In genomic region chr11:50376156-50376790, GRCm38 (mm10) we compare ENCODE assay signal across 8 mouse cellular contexts. TPM values are rescaled to one million over a fixed set of nuclear protein-coding genes. Genes with fewer than 3 reads are reported as not detected.
DNase-seq lines count a peak whose midpoint lies in the region; ATAC-seq and TF ChIP-seq lines count a peak whose summit lies in the region.

No protein-coding gene starts in this region.

- H3K4me3 ChIP-seq in lung, embryonic 15.5 days: peak overlapping the region; percentile 97
- H3K4me3 ChIP-seq in embryonic fibroblast, embryonic 13.5 days (ENCODE audit: insufficient read depth, low read length): peak overlapping the region; percentile 67
- H3K4me3 ChIP-seq in limb, embryonic 15.5 days: peak overlapping the region; percentile 95
- H3K4me3 ChIP-seq in stomach, embryonic 16.5 days (replicated peaks; ENCODE audit: low read length): peak overlapping the region; percentile 80

- H3K4me1 ChIP-seq in lung, embryonic 15.5 days: peaks cover 23% of the 10 kb centered on the region
- 0 out of 2 replicates have a peak, but pooled peaks cover 4% of the 10 kb centered on the region for H3K4me1 ChIP-seq in embryonic fibroblast, embryonic 13.5 days (ENCODE audit: control insufficient read depth, insufficient read depth, low read length)
- peaks cover 17% of the 10 kb centered on the region for H3K4me1 ChIP-seq in limb, embryonic 15.5 days
- H3K4me1 ChIP-seq in stomach, embryonic 16.5 days (ENCODE audit: control insufficient read depth, insufficient read depth, low read length): peaks cover 20% of the 10 kb centered on the region

- no peaks in the 10 kb centered on the region for H3K27me3 ChIP-seq in lung, embryonic 15.5 days
- no peaks in the 10 kb centered on the region for H3K27me3 ChIP-seq in limb, embryonic 15.5 days
- H3K27me3 ChIP-seq in stomach, embryonic 16.5 days (ENCODE audit: control insufficient read depth, insufficient read depth, low read length): no peaks in the 10 kb centered on the region

- no peak for DNase-seq in lung, postnatal 4 days
- DNase-seq in adrenal gland, postnatal 10 days: no peak
- no peak for DNase-seq in layer of hippocampus, postnatal 10 days (ENCODE audit: low spot score in 2 of 2)
- no peak for DNase-seq in cerebellum, adult 8-10 months

- no peak for TF ChIP-seq CTCF in embryonic fibroblast, embryonic 13.5 days (IDR thresholded peaks at IDR 0.05; ENCODE audit: borderline replicate concordance, insufficient read depth, low read length)

- TF ChIP-seq POLR2A in embryonic fibroblast, embryonic 13.5 days (IDR thresholded peaks at IDR 0.05; ENCODE audit: low read depth, low read length): no peak

- H3K4me2 ChIP-seq in lung, embryonic 15.5 days: peak overlapping the region; percentile 90
- H3K4me2 ChIP-seq in limb, embryonic 15.5 days: peak overlapping the region; percentile 73
- peak overlapping the region; percentile 89 for H3K4me2 ChIP-seq in stomach, embryonic 16.5 days (ENCODE audit: low read depth, low read length)

- H3K9me3 ChIP-seq in lung, embryonic 15.5 days: no peaks in the 10 kb centered on the region
- no peaks in the 10 kb centered on the region for H3K9me3 ChIP-seq in limb, embryonic 15.5 days
- H3K9me3 ChIP-seq in stomach, embryonic 16.5 days (replicated peaks; ENCODE audit: control insufficient read depth, low read length): no peaks in the 10 kb centered on the region

- WGBS in lung, embryonic 15.5 days: 19% methylated on average over 10 of the region's 10 CpGs
- 17% methylated on average over 10 of the region's 10 CpGs for WGBS in limb, embryonic 15.5 days
- 26% methylated on average over 10 of the region's 10 CpGs for WGBS in stomach, embryonic 16.5 days

- peak overlapping the region; percentile 100 for H3K27ac ChIP-seq in lung, embryonic 15.5 days
- H3K27ac ChIP-seq in embryonic fibroblast, embryonic 13.5 days (ENCODE audit: insufficient read depth, low read length): peak overlapping the region; percentile 94; the same call in 1 of the 2 replicates
- H3K27ac ChIP-seq in limb, embryonic 15.5 days: peak overlapping the region; percentile 99
- peak overlapping the region; percentile 98 for H3K27ac ChIP-seq in stomach, embryonic 16.5 days (ENCODE audit: low read length)

- ATAC-seq in lung, embryonic 15.5 days (ENCODE audit: borderline replicate concordance, extremely low read depth, low FRiP score, low TSS enrichment): no peak
- no peak for ATAC-seq in limb, embryonic 15.5 days (ENCODE audit: insufficient number of reproducible peaks, low FRiP score, low TSS enrichment, low read depth)
- ATAC-seq in stomach, embryonic 16.5 days (ENCODE audit: insufficient read depth, low FRiP score): no peak

- peaks cover 11% of the 10 kb centered on the region for H3K36me3 ChIP-seq in lung, embryonic 15.5 days
- H3K36me3 ChIP-seq in limb, embryonic 15.5 days: peaks cover 10% of the 10 kb centered on the region
- peaks cover 10% of the 10 kb centered on the region for H3K36me3 ChIP-seq in stomach, embryonic 16.5 days (ENCODE audit: control insufficient read depth, insufficient read depth, low read length)

- peak overlapping the region; percentile 82 for H3K9ac ChIP-seq in lung, embryonic 15.5 days
- peak overlapping the region; percentile 77 for H3K9ac ChIP-seq in limb, embryonic 15.5 days
- H3K9ac ChIP-seq in stomach, embryonic 16.5 days (ENCODE audit: low read length): peak overlapping the region; percentile 90

RNA-seq across cellular contexts. Expression of gene Hnrnph1, which starts 0.5 kb away (rescaled TPM):
- 489 and 493 TPM in 2 replicates for polyA plus RNA-seq in lung, embryonic 15.5 days (2015; fragmentation: Nextera tagmentation; extraction: Ambion mirVana)
- 465 and 590 TPM in 2 replicates for polyA plus RNA-seq in embryonic fibroblast, embryonic 13.5 days (2011; ENCODE audit: insufficient read length, low read depth, missing spikeins)
- 370 and 395 TPM in 2 replicates for polyA plus RNA-seq in limb, embryonic 15.5 days (2015; fragmentation: Nextera tagmentation; extraction: Ambion mirVana)
- polyA plus RNA-seq in stomach, embryonic 16.5 days (2015; fragmentation: Nextera tagmentation; extraction: Ambion mirVana): 346 and 352 TPM in 2 replicates
- total RNA-seq in adrenal gland, postnatal 10 days (2021): 100 to 1,000 TPM; 205 to 288 TPM
- total RNA-seq in layer of hippocampus, postnatal 10 days (2021): 100 to 1,000 TPM; 321 to 338 TPM

RNA-seq across cellular contexts. Expression of gene Cby3, which starts 22.0 kb away (rescaled TPM):
- polyA plus RNA-seq in lung, embryonic 15.5 days (2015; fragmentation: Nextera tagmentation; extraction: Ambion mirVana): 0.24 and 0.30 TPM in 2 replicates
- not detected in 2 replicates for polyA plus RNA-seq in embryonic fibroblast, embryonic 13.5 days (2011; ENCODE audit: insufficient read length, low read depth, missing spikeins)
- 0.37 TPM in 1 of 2 replicates, not detected in the other for polyA plus RNA-seq in limb, embryonic 15.5 days (2015; fragmentation: Nextera tagmentation; extraction: Ambion mirVana)
- polyA plus RNA-seq in stomach, embryonic 16.5 days (2015; fragmentation: Nextera tagmentation; extraction: Ambion mirVana): 0.19 and 0.46 TPM in 2 replicates
- not detected for total RNA-seq in adrenal gland, postnatal 10 days (2021)
- not detected for total RNA-seq in layer of hippocampus, postnatal 10 days (2021)

RNA-seq across cellular contexts. Expression of gene Canx, which starts 50.8 kb away (rescaled TPM):
- polyA plus RNA-seq in lung, embryonic 15.5 days (2015; fragmentation: Nextera tagmentation; extraction: Ambion mirVana): 352 and 360 TPM in 2 replicates
- 735 and 759 TPM in 2 replicates for polyA plus RNA-seq in embryonic fibroblast, embryonic 13.5 days (2011; ENCODE audit: insufficient read length, low read depth, missing spikeins)
- polyA plus RNA-seq in limb, embryonic 15.5 days (2015; fragmentation: Nextera tagmentation; extraction: Ambion mirVana): 293 and 330 TPM in 2 replicates
- 341 and 342 TPM in 2 replicates for polyA plus RNA-seq in stomach, embryonic 16.5 days (2015; fragmentation: Nextera tagmentation; extraction: Ambion mirVana)
- 100 to 1,000 TPM; 304 to 310 TPM for total RNA-seq in adrenal gland, postnatal 10 days (2021)
- total RNA-seq in layer of hippocampus, postnatal 10 days (2021): 100 to 1,000 TPM; 413 to 414 TPM

RNA-seq across cellular contexts. Expression of gene Rufy1, which starts 54.7 kb away (rescaled TPM):
- polyA plus RNA-seq in lung, embryonic 15.5 days (2015; fragmentation: Nextera tagmentation; extraction: Ambion mirVana): 21.4 and 24.9 TPM in 2 replicates
- polyA plus RNA-seq in embryonic fibroblast, embryonic 13.5 days (2011; ENCODE audit: insufficient read length, low read depth, missing spikeins): 19.3 and 19.8 TPM in 2 replicates
- polyA plus RNA-seq in limb, embryonic 15.5 days (2015; fragmentation: Nextera tagmentation; extraction: Ambion mirVana): 23.5 and 24.3 TPM in 2 replicates
- polyA plus RNA-seq in stomach, embryonic 16.5 days (2015; fragmentation: Nextera tagmentation; extraction: Ambion mirVana): 19.5 and 20.2 TPM in 2 replicates
- 10 to 100 TPM; 24.0 to 25.3 TPM for total RNA-seq in adrenal gland, postnatal 10 days (2021)
- 10 to 100 TPM; 21.8 to 23.6 TPM for total RNA-seq in layer of hippocampus, postnatal 10 days (2021)
